Mouse (Mus musculus): Measurements from ENCODE around the gene Stub1. TPM values are rescaled to one million over a fixed set of nuclear protein-coding genes. Genes with fewer than 3 reads are reported as not detected.
A peak's percentile ranks its signal among the peaks of the same experiment; 100 is the strongest.

The Stub1 gene
- total and polyA plus RNA-seq, 2 experiments: 50.4 to 94.4 TPM

DNA sequence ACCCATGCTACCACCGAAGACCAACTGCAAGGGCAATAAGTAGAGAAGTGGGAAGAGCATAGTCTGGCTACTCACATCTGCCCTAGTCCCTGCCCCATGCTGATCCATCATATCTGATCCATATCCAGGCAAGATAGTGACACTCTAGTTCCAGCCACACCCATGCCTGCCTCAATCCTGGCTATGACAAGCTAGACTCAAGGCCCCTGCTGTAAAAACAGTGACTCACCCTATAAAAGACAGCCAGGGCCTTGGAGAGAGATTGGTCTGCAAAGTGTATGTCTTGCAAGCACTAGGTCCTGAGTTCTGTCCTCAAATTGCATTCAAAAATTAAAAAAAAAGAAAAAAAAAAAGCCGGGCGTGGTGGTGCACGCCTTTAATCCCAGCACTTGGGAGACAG is 26.7 kb downstream of the Stub1 start:
- H3K36me3 ChIP-seq (ENCODE audit: control insufficient read depth, insufficient read depth, low read length): no peaks in the 10 kb centered on the region
- DNase-seq (ENCODE audit: extremely low read depth, low read depth, low spot score): no peak
- H3K9ac ChIP-seq (ENCODE audit: low read depth, low read length): no peak overlapping the region
- WGBS: 88% methylated on average over 4 of the region's 4 CpGs
- H3K4me3 ChIP-seq (ENCODE audit: insufficient read depth, low read depth, low read length): no peak overlapping the region
- H3K27me3 ChIP-seq (ENCODE audit: control insufficient read depth, insufficient read depth, low read length): peaks cover 18% of the 10 kb centered on the region
- H3K79me2 ChIP-seq (ENCODE audit: control insufficient read depth, insufficient read depth, low read length): no peaks in the 10 kb centered on the region
- H3K27ac ChIP-seq (replicated peaks; ENCODE audit: insufficient read depth, low read depth, low read length): no peak overlapping the region
- TF ChIP-seq POLR2A (IDR thresholded peaks at IDR 0.05; ENCODE audit: extremely low read depth, insufficient read depth, low read length): no peak
- no peak for TF ChIP-seq CTCF (IDR thresholded peaks at IDR 0.05; ENCODE audit: low read depth, low read length)
- peaks cover 3% of the 10 kb centered on the region; the same call in 1 of the 2 replicates for H3K4me1 ChIP-seq (ENCODE audit: control insufficient read depth, insufficient read depth, low read length)

DNA sequence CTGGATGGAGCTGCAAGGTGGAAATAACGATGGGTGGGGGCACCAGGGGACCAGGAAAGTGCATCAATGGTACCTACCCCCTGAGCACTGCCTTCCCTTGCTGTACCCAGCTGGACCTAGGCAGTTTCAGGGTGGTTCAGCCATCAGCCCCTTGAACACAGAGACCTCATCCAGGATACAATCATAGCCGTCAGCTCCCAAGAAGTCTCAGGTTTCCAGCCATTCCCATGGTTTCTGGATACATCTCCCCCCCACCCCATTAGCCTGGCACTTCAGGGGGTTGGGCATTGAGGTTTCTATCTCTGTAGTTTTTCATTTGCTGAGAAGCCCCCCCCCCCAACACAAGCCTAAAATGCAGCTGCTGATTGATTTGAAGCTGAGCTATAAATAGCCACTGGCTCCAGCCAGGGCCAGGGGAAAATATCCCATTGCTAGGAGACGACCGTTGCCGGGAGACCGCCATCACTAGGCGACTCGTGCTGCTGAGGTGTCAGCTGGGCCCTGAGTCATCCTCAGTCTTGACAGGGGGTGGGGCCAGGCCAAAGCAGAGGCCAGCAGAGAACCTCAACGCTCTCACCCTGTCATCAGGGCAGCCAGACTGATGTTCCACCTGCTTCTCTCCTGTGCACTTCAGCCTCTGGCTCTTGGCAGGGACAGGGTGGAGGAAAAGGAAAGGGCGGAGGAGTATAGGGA is 30.2 kb downstream of the Stub1 start:
- DNase-seq (ENCODE audit: extremely low read depth, low read depth, low spot score): no peak
- Histone ChIP-seq H3K79me2 (ENCODE audit: control insufficient read depth, insufficient read depth, low read length) (no peaks in the 10 kb centered on the region), H3K36me3 (ENCODE audit: control insufficient read depth, insufficient read depth, low read length) (no peaks in the 10 kb centered on the region), H3K4me1 (ENCODE audit: control insufficient read depth, insufficient read depth, low read length) (no peaks in the 10 kb centered on the region), H3K9ac (ENCODE audit: low read depth, low read length) (no peak overlapping the region), H3K4me3 (ENCODE audit: insufficient read depth, low read depth, low read length) (no peak overlapping the region), H3K27ac (replicated peaks; ENCODE audit: insufficient read depth, low read depth, low read length) (no peak overlapping the region), H3K27me3 (ENCODE audit: control insufficient read depth, insufficient read depth, low read length) (peaks cover 5% of the 10 kb centered on the region; the same call in 1 of the 2 replicates)
- 14% methylated on average over 10 of the region's 10 CpGs for WGBS
- TF ChIP-seq CTCF (IDR thresholded peaks at IDR 0.05; ENCODE audit: low read depth, low read length) (no peak), POLR2A (IDR thresholded peaks at IDR 0.05; ENCODE audit: extremely low read depth, insufficient read depth, low read length) (no peak)

DNA sequence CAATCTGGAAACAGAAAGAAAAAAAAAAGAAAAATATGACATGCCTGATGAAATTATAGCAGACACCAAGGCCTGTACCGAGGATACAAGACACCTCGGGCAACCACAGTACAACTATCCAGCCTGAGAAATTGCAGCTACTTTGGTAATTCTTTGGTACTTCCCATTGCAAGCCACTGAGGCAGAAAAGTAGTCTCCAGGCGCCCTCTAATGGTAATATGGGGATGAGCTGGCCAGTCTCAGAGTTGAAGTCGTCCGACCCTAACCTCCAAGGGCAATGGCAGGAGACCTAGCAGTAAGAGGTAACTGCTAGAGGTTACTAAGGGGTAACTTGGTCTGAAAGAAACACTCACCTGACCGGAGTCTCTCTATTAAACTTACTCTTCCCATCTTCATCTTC is 32.2 kb downstream of the Stub1 start:
- WGBS: 5% methylated on average over 6 of the region's 6 CpGs

DNA sequence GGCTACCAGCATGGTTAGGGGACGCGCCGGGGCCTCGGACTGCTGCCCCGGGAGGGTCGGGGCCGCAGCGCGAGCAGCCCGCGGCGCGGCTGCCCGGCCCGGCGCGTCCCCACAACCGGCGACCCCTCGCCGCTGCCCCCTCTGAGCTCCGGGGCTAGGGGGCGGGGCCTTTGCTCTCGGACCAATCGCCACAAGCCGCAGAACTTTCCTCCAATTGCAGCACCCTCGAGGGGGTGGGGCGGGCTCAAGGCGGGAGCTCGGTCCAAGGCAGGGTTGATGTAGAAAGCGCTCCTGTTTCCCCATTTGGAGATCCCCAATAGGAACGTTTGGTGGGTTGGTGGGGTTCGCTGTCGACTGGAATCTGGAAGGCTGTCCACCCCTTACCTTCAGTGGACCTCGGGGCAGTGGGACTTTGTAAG is 36.2 kb downstream of the Stub1 start, which contains the start of gene Metrn:
Gene Metrn (minus strand): TSS at position 186 of the 419 bp plus-strand sequence.
- peak within 1 kb of the TSS; percentile 79 for H3K4me3 ChIP-seq (ENCODE audit: insufficient read depth, low read depth, low read length)
- DNase-seq (ENCODE audit: extremely low read depth, low read depth, low spot score): peak; percentile 52
- no peaks in the 10 kb centered on the region for H3K27me3 ChIP-seq (ENCODE audit: control insufficient read depth, insufficient read depth, low read length)
- H3K79me2 ChIP-seq (ENCODE audit: control insufficient read depth, insufficient read depth, low read length): no peaks in the 10 kb centered on the region
- no peaks in the 10 kb centered on the region for H3K36me3 ChIP-seq (ENCODE audit: control insufficient read depth, insufficient read depth, low read length)
- peak within 1 kb of the TSS; percentile 3; the same call in 1 of the 2 replicates for H3K27ac ChIP-seq (replicated peaks; ENCODE audit: insufficient read depth, low read depth, low read length)
- no peak for TF ChIP-seq CTCF (IDR thresholded peaks at IDR 0.05; ENCODE audit: low read depth, low read length)
- TF ChIP-seq POLR2A (IDR thresholded peaks at IDR 0.05; ENCODE audit: extremely low read depth, insufficient read depth, low read length): no peak
- H3K9ac ChIP-seq (ENCODE audit: low read depth, low read length): peak within 1 kb of the TSS; percentile 79
- H3K4me1 ChIP-seq (ENCODE audit: control insufficient read depth, insufficient read depth, low read length): peaks cover 5% of the 10 kb centered on the region; the same call in 1 of the 2 replicates
- under 1% methylated on average over 35 of the region's 35 CpGs for WGBS

More for the DNA sequence above, 32.2 kb downstream of the Stub1 start:
- peak; percentile 62 for DNase-seq (ENCODE audit: extremely low read depth, low read depth, low spot score)
- H3K27me3 ChIP-seq (ENCODE audit: control insufficient read depth, insufficient read depth, low read length): peaks cover 5% of the 10 kb centered on the region; the same call in 1 of the 2 replicates
- H3K4me1 ChIP-seq (ENCODE audit: control insufficient read depth, insufficient read depth, low read length): no peaks in the 10 kb centered on the region
- no peaks in the 10 kb centered on the region for H3K36me3 ChIP-seq (ENCODE audit: control insufficient read depth, insufficient read depth, low read length)
- no peak overlapping the region for H3K27ac ChIP-seq (replicated peaks; ENCODE audit: insufficient read depth, low read depth, low read length)
- TF ChIP-seq POLR2A (IDR thresholded peaks at IDR 0.05; ENCODE audit: extremely low read depth, insufficient read depth, low read length): no peak
- TF ChIP-seq CTCF (IDR thresholded peaks at IDR 0.05; ENCODE audit: low read depth, low read length): peak; percentile 70
- no peak overlapping the region for H3K9ac ChIP-seq (ENCODE audit: low read depth, low read length)
- H3K79me2 ChIP-seq (ENCODE audit: control insufficient read depth, insufficient read depth, low read length): no peaks in the 10 kb centered on the region
- H3K4me3 ChIP-seq (ENCODE audit: insufficient read depth, low read depth, low read length): no peak overlapping the region

DNA sequence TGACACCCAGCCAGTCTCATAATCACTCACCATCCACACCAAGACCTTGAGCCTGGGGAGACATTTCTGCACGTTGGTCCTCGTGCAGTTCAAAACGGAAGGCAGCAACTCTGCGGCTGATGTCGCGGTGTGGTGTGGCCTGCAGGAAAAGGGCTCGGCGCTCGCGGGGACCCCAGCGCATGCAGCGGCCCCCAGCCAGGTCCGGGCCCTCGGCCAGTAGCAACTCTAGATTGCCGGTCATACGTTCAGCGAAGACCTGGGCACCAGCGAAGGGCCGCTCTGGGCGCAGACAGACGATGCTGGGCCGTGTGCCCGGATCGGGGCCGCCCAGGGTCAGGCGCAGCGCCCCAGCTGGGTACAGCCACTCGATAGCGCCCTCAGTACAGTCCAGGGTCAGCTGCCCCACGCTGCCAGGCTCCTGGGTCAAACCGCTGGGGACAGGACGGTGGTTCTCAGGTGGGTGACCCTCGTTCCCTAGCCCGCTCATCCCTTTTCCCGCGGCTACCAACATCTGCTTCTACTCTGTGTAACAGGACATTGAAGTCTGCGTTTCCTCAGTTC is 36.9 kb downstream of the Stub1 start:
- Histone ChIP-seq H3K9ac (ENCODE audit: low read depth, low read length) (peak overlapping the region; percentile 68), H3K36me3 (ENCODE audit: control insufficient read depth, insufficient read depth, low read length) (no peaks in the 10 kb centered on the region), H3K4me1 (ENCODE audit: control insufficient read depth, insufficient read depth, low read length) (peaks cover 5% of the 10 kb centered on the region; the same call in 1 of the 2 replicates), H3K27ac (replicated peaks; ENCODE audit: insufficient read depth, low read depth, low read length) (no peak overlapping the region; the same call in 1 of the 2 replicates), H3K27me3 (ENCODE audit: control insufficient read depth, insufficient read depth, low read length) (no peaks in the 10 kb centered on the region), H3K4me3 (ENCODE audit: insufficient read depth, low read depth, low read length) (peak overlapping the region; percentile 79), H3K79me2 (ENCODE audit: control insufficient read depth, insufficient read depth, low read length) (no peaks in the 10 kb centered on the region)
- peak; percentile 51 for DNase-seq (ENCODE audit: extremely low read depth, low read depth, low spot score)
- TF ChIP-seq POLR2A (IDR thresholded peaks at IDR 0.05; ENCODE audit: extremely low read depth, insufficient read depth, low read length): no peak
- TF ChIP-seq CTCF (IDR thresholded peaks at IDR 0.05; ENCODE audit: low read depth, low read length): no peak
- WGBS: 3% methylated on average over 37 of the region's 37 CpGs
